ENCODE assay signal across 16 mouse cellular contexts in the genomic region with DNA sequence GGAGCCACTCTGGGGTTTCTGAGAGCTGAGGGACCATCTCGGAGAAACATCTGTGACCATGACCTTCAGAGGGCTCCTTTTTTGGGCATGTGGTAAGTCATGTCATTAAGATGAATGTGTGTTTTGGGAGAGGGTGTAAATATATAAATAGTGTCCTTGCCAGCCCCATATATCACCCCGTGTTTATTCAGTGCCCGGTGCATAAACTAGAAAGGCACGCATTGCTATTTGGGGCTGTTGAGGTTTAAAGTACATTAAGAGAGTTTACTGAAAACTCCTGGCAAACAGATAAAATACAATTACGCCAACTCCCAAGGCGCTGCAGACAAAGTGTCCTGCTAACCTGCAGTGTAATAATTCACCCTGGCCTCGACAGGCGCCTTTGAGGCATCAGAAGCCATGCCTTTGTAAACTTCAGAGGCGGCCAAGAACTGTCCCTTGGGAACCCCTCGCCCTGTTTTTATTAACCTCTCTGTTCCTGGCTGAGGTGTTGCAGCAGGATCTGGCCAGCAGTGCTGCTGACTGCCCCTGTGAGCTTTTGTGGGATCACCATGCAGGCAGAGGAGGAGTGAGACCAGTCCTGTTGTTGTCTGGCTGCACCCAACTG.
DNase-seq lines count a peak whose midpoint lies in the region; ATAC-seq and TF ChIP-seq lines count a peak whose summit lies in the region.
"Had no signal": no experiment of that assay in that cellular context is flagged by ENCODE, and none has a peak within 500 bp of the region (broad histone marks: within the 10 kb centered on the region; RNA-seq: fewer than 3 reads in every experiment).

No protein-coding gene starts in this region.

- 7% methylated on average over 10 of the region's 10 CpGs for WGBS in kidney, embryonic 16.5 days
- 10% methylated on average over 10 of the region's 10 CpGs for WGBS in kidney, postnatal 0 days
- WGBS in neural tube, embryonic 13.5 days: 15% methylated on average over 10 of the region's 10 CpGs

- TF ChIP-seq CTCF in kidney, postnatal 0 days (IDR thresholded peaks at IDR 0.05; ENCODE audit: low read depth): no peak

- no peak overlapping the region for H3K27ac ChIP-seq in kidney, embryonic 16.5 days (ENCODE audit: low read length)
- no peak overlapping the region for H3K27ac ChIP-seq in kidney, postnatal 0 days
- H3K27ac ChIP-seq in neural tube, embryonic 13.5 days (replicated peaks): no peak overlapping the region
- H3K27ac ChIP-seq: forebrain, embryonic 12.5 days; hindbrain, embryonic 15.5 days; limb, embryonic 13.5 days had no signal

- DNase-seq in kidney, adult 9 months: no peak
- DNase-seq in adrenal gland, postnatal 36 days: peak; percentile 11 to 40
- peak; percentile 61 for DNase-seq in kidney, postnatal 0 days (ENCODE audit: low spot score)
- DNase-seq in frontal cortex, adult 2 months (ENCODE audit: extremely low spot score in 1 of 2, low spot score in 1 of 2): no peak
- no peak for DNase-seq in gastrocnemius, postnatal 10 days
- DNase-seq: cerebellum, adult 11-12 months; gastrocnemius, postnatal 25 days; layer of hippocampus, adult 9-11 months; lung, postnatal 10 days had no signal

- ATAC-seq in kidney, embryonic 16.5 days (ENCODE audit: low FRiP score, low TSS enrichment): peak; percentile 63
- ATAC-seq in kidney, postnatal 0 days (replicated peaks; ENCODE audit: low FRiP score, low read depth): no peak
- ATAC-seq in neural tube, embryonic 13.5 days (ENCODE audit: low read depth): 0 out of 2 replicates have a peak, but pooled peaks have one; percentile 23
- ATAC-seq in erythroid progenitor cell, adult 5-6 weeks (replicated peaks; ENCODE audit: low FRiP score, poor library complexity, severe bottlenecking): no peak

- no peak overlapping the region for H3K4me3 ChIP-seq in kidney, embryonic 16.5 days (ENCODE audit: low read length)
- no peak overlapping the region for H3K4me3 ChIP-seq in kidney, postnatal 0 days (replicated peaks; ENCODE audit: low read depth, low read length)
- no peak overlapping the region for H3K4me3 ChIP-seq in neural tube, embryonic 13.5 days
- H3K4me3 ChIP-seq: forebrain, embryonic 12.5 days; hindbrain, embryonic 15.5 days; limb, embryonic 13.5 days; myocyte had no signal

- no peak overlapping the region for H3K9ac ChIP-seq in kidney, embryonic 16.5 days (replicated peaks; ENCODE audit: low read length)
- H3K9ac ChIP-seq in kidney, postnatal 0 days (ENCODE audit: low read depth, low read length): no peak overlapping the region
- no peak overlapping the region for H3K9ac ChIP-seq in neural tube, embryonic 13.5 days
- H3K9ac ChIP-seq: forebrain, embryonic 12.5 days; hindbrain, embryonic 15.5 days; limb, embryonic 13.5 days had no signal

- 0 out of 2 replicates have a peak, but pooled peaks cover 2% of the 10 kb centered on the region for H3K27me3 ChIP-seq in kidney, embryonic 16.5 days (ENCODE audit: insufficient read depth, low read length)
- no peaks in the 10 kb centered on the region for H3K27me3 ChIP-seq in kidney, postnatal 0 days (ENCODE audit: insufficient read depth, low read length)
- no peaks in the 10 kb centered on the region for H3K27me3 ChIP-seq in neural tube, embryonic 13.5 days
- H3K27me3 ChIP-seq: forebrain, embryonic 12.5 days; hindbrain, embryonic 15.5 days; limb, embryonic 13.5 days had no signal

- H3K36me3 ChIP-seq in kidney, embryonic 16.5 days (ENCODE audit: insufficient read depth, low read length): no peaks in the 10 kb centered on the region
- H3K36me3 ChIP-seq in kidney, postnatal 0 days (ENCODE audit: insufficient read depth, low read length): no peaks in the 10 kb centered on the region
- H3K36me3 ChIP-seq in neural tube, embryonic 13.5 days: no peaks in the 10 kb centered on the region
- H3K36me3 ChIP-seq: forebrain, embryonic 12.5 days; hindbrain, embryonic 15.5 days; limb, embryonic 13.5 days had no signal

- no peak overlapping the region for H3K4me2 ChIP-seq in kidney, embryonic 16.5 days (replicated peaks; ENCODE audit: low read depth, low read length)
- no peak overlapping the region for H3K4me2 ChIP-seq in kidney, postnatal 0 days (ENCODE audit: low read length)
- no peak overlapping the region for H3K4me2 ChIP-seq in neural tube, embryonic 13.5 days
- H3K4me2 ChIP-seq: forebrain, embryonic 12.5 days; hindbrain, embryonic 15.5 days; limb, embryonic 13.5 days had no signal

- H3K9me3 ChIP-seq in kidney, embryonic 16.5 days (ENCODE audit: low read length): 0 out of 2 replicates have a peak, but pooled peaks cover 5% of the 10 kb centered on the region
- H3K9me3 ChIP-seq in kidney, postnatal 0 days (replicated peaks; ENCODE audit: low read length): no peaks in the 10 kb centered on the region
- H3K9me3 ChIP-seq in neural tube, embryonic 13.5 days: no peaks in the 10 kb centered on the region
- H3K9me3 ChIP-seq: forebrain, embryonic 12.5 days; hindbrain, embryonic 15.5 days; limb, embryonic 13.5 days had no signal

- peaks cover 10% of the 10 kb centered on the region for H3K4me1 ChIP-seq in kidney, embryonic 16.5 days (ENCODE audit: insufficient read depth, low read length)
- no peaks in the 10 kb centered on the region for H3K4me1 ChIP-seq in kidney, postnatal 0 days (replicated peaks; ENCODE audit: insufficient read depth, low read length)
- peaks cover 10% of the 10 kb centered on the region for H3K4me1 ChIP-seq in neural tube, embryonic 13.5 days (replicated peaks)
- H3K4me1 ChIP-seq: forebrain, embryonic 12.5 days; hindbrain, embryonic 15.5 days had no signal

Comparison
In these comparisons a context has a peak if more than half of its experiments do, and no peak if none do; other contexts are left out.
1. ATAC-seq: peak in kidney, embryonic 16.5 days (single experiment) and neural tube, embryonic 13.5 days (single experiment); none in kidney, postnatal 0 days (single experiment) and erythroid progenitor cell, adult 5-6 weeks (single experiment).
2. DNase-seq: peak in adrenal gland, postnatal 36 days (2 of 2) and kidney, postnatal 0 days (single experiment); none in kidney, adult 9 months (single experiment), frontal cortex, adult 2 months (0 of 2) and gastrocnemius, postnatal 10 days (single experiment).